Mouse (Mus musculus) heart, embryonic 16.5 days (tissue): Measurements from ENCODE around the gene Rbp4. TPM values are rescaled to one million over a fixed set of nuclear protein-coding genes. Genes with fewer than 3 reads are reported as not detected.
A peak's percentile ranks its signal among the peaks of the same experiment; 100 is the strongest.

Experiments
- ATAC-seq: fragments of 200-750 bp; cut with Nextera tagmentation; replicated peaks from 2 replicates; pipeline ENCODE4 v1.8.0; 2017; ENCODE audit warnings: moderate number of reproducible peaks; ENCODE audit not compliant: insufficient read depth, low FRiP score; ENCODE audit errors: extremely low read depth
- H3K27ac ChIP-seq: fragments of 300-500 bp; sonication (generic); 2 replicates; pipeline ENCODE4 v1.5.1; 2014; ENCODE audit warnings: mild to moderate bottlenecking, low read length, control low read depth, moderate library complexity
- H3K27me3 ChIP-seq: fragments of 300-500 bp; sonication (generic); 2 replicates; pipeline ENCODE4 v1.6.1; 2014; ENCODE audit warnings: low read length, mixed read lengths; ENCODE audit not compliant: control insufficient read depth, insufficient read depth
- H3K36me3 ChIP-seq: fragments of 300-500 bp; sonication (generic); 2 replicates; pipeline ENCODE4 v1.6.1; 2014; ENCODE audit not compliant: control insufficient read depth, insufficient read depth
- H3K4me1 ChIP-seq: fragments of 300-500 bp; sonication (generic); 2 replicates; pipeline ENCODE4 v1.6.1; 2014; ENCODE audit warnings: low read length, mixed read lengths; ENCODE audit not compliant: control insufficient read depth, insufficient read depth
- H3K4me2 ChIP-seq: fragments of 300-500 bp; sonication (generic); 2 replicates; pipeline ENCODE4 v1.6.1; 2014; ENCODE audit warnings: low read depth, mild to moderate bottlenecking, control low read depth, low read length
- H3K4me3 ChIP-seq: fragments of 300-500 bp; sonication (generic); 2 replicates; pipeline ENCODE4 v1.5.1; 2014; ENCODE audit warnings: mild to moderate bottlenecking, control low read depth, low read length
- H3K9ac ChIP-seq: fragments of 300-500 bp; sonication (generic); 2 replicates; pipeline ENCODE4 v1.6.1; 2014; ENCODE audit warnings: low read length, control low read depth
- H3K9me3 ChIP-seq: fragments of 300-500 bp; sonication (generic); replicated peaks from 2 replicates; pipeline ENCODE4 v1.6.1; 2016; ENCODE audit warnings: low read length; ENCODE audit not compliant: control insufficient read depth
- WGBS: fragments of 180-500 bp; shearing (Covaris S2); extraction: QIAGEN DNeasy Blood & Tissue Kit; methylation state at CpG from one replicate; pipeline ENCODE4 v1.1.7; 2014; 5-methylcytosine and 5-hydroxymethylcytosine counted together
- polyA plus RNA-seq: library from polyadenylated mRNA; unstranded; fragments of >200 nt; fragmentation: Nextera tagmentation; extraction: Ambion mirVana; gene quantifications from 2 replicates; pipeline ENCODE4 v1.2.1, GENCODE M21; 2015

Rbp4 gene
- polyA plus RNA-seq, 1 experiment from 2014 or later, result 4.5 TPM

- Histone ChIP-seq H3K4me2 (peak within 1 kb of the TSS; percentile 48), H3K4me3 (peak within 1 kb of the TSS; percentile 27), H3K27me3 (peaks cover 44% of the 10 kb centered on the region), H3K9ac (no peak within 1 kb of the TSS), H3K27ac (no peak within 1 kb of the TSS), H3K9me3 (no peaks in the 10 kb centered on the region), H3K4me1 (no peaks in the 10 kb centered on the region), H3K36me3 (no peaks in the 10 kb centered on the region)
- under 1% methylated on average over 77 of the region's 77 CpGs for WGBS
- ATAC-seq, result no peak
Observed at GRCm38 (mm10) chr19:38096858-38097758, 28.0 kb downstream of the Rbp4 start, which contains the start of gene Ffar4. Gene Ffar4, plus strand, starts transcription at chr19:38097071.

- Histone ChIP-seq H3K36me3 (no peaks in the 10 kb centered on the region), H3K27ac (no peak overlapping the region), H3K4me3 (no peak overlapping the region), H3K27me3 (peaks cover 44% of the 10 kb centered on the region), H3K4me1 (no peaks in the 10 kb centered on the region), H3K9me3 (no peaks in the 10 kb centered on the region), H3K4me2 (no peak overlapping the region), H3K9ac (no peak overlapping the region)
- 13% methylated on average over 4 of the region's 4 CpGs for WGBS
- ATAC-seq, result no peak
Observed at GRCm38 (mm10) chr19:38096231-38096630, 28.9 kb downstream of the Rbp4 start.

- Histone ChIP-seq H3K4me1 (no peaks in the 10 kb centered on the region), H3K36me3 (no peaks in the 10 kb centered on the region), H3K27me3 (peaks cover 16% of the 10 kb centered on the region), H3K9me3 (no peaks in the 10 kb centered on the region), H3K9ac (no peak overlapping the region), H3K27ac (no peak overlapping the region), H3K4me3 (no peak overlapping the region), H3K4me2 (no peak overlapping the region)
- WGBS, result 78% methylated on average over 4 of the region's 4 CpGs
- ATAC-seq, result no peak
Observed at GRCm38 (mm10) chr19:38091512-38091985, 33.5 kb downstream of the Rbp4 start.

- no peak for ATAC-seq
- no peak overlapping the region for H3K9ac ChIP-seq
- H3K36me3 ChIP-seq, result no peaks in the 10 kb centered on the region
- H3K9me3 ChIP-seq, result no peaks in the 10 kb centered on the region
- WGBS, result 68% methylated on average over 8 of the region's 8 CpGs
- no peaks in the 10 kb centered on the region for H3K4me1 ChIP-seq
- no peak overlapping the region for H3K4me2 ChIP-seq
- no peaks in the 10 kb centered on the region; the same call in 1 of the 2 replicates for H3K27me3 ChIP-seq
- no peak overlapping the region for H3K4me3 ChIP-seq
- no peak overlapping the region for H3K27ac ChIP-seq
Observed at GRCm38 (mm10) chr19:38089358-38089757, 35.7 kb downstream of the Rbp4 start.

GRCm38 (mm10) chr19:38086948-38087551 is 38.0 kb downstream of the Rbp4 start:
- H3K27ac ChIP-seq, result no peak overlapping the region
- WGBS, result 46% methylated on average over 11 of the region's 11 CpGs
- no peaks in the 10 kb centered on the region; the same call in 1 of the 2 replicates for H3K27me3 ChIP-seq
- no peaks in the 10 kb centered on the region for H3K36me3 ChIP-seq
- H3K9me3 ChIP-seq, result no peaks in the 10 kb centered on the region
- H3K4me2 ChIP-seq, result peak overlapping the region; percentile 6; the same call in 1 of the 2 replicates
- H3K4me3 ChIP-seq, result no peak overlapping the region
- no peaks in the 10 kb centered on the region for H3K4me1 ChIP-seq
- ATAC-seq, result peak; percentile 82
- peak overlapping the region; percentile 33; the same call in 1 of the 2 replicates for H3K9ac ChIP-seq

GRCm38 (mm10) chr19:38085841-38086240 is 39.2 kb downstream of the Rbp4 start:
- Histone ChIP-seq H3K27me3 (peaks cover 2% of the 10 kb centered on the region; the same call in 1 of the 2 replicates), H3K4me1 (no peaks in the 10 kb centered on the region), H3K4me2 (no peak overlapping the region), H3K4me3 (no peak overlapping the region), H3K36me3 (no peaks in the 10 kb centered on the region), H3K9ac (no peak overlapping the region), H3K27ac (no peak overlapping the region), H3K9me3 (no peaks in the 10 kb centered on the region)
- 69% methylated on average over 4 of the region's 4 CpGs for WGBS
- no peak for ATAC-seq

- 56% methylated on average over 5 of the region's 5 CpGs for WGBS
- Histone ChIP-seq H3K9me3 (no peaks in the 10 kb centered on the region), H3K9ac (no peak overlapping the region), H3K4me3 (no peak overlapping the region), H3K27me3 (peaks cover 2% of the 10 kb centered on the region; the same call in 1 of the 2 replicates), H3K36me3 (no peaks in the 10 kb centered on the region), H3K27ac (no peak overlapping the region), H3K4me1 (no peaks in the 10 kb centered on the region), H3K4me2 (no peak overlapping the region)
- no peak for ATAC-seq
Observed at GRCm38 (mm10) chr19:38082931-38083525, 42.1 kb downstream of the Rbp4 start.

- Histone ChIP-seq H3K4me2 (no peak overlapping the region), H3K9ac (no peak overlapping the region), H3K36me3 (no peaks in the 10 kb centered on the region), H3K4me1 (no peaks in the 10 kb centered on the region), H3K27me3 (peaks cover 2% of the 10 kb centered on the region; the same call in 1 of the 2 replicates), H3K27ac (no peak overlapping the region), H3K4me3 (no peak overlapping the region), H3K9me3 (no peaks in the 10 kb centered on the region)
- no peak for ATAC-seq
- 73% methylated on average over 3 of the region's 3 CpGs for WGBS
Observed at GRCm38 (mm10) chr19:38081361-38081760, 43.7 kb downstream of the Rbp4 start.
